Mouse (Mus musculus) stomach, postnatal 0 days (tissue): Measurements from ENCODE around the gene Ehd2. TPM values are rescaled to one million over a fixed set of nuclear protein-coding genes. Genes with fewer than 3 reads are reported as not detected.
A peak's percentile ranks its signal among the peaks of the same experiment; 100 is the strongest.

ENCODE experiments used
- ATAC-seq: fragments of 200-750 bp; cut with Nextera tagmentation; 2 replicates; pipeline ENCODE4 v1.8.0; 2017; ENCODE audit not compliant: low FRiP score, low TSS enrichment
- DNase-seq: peaks from one replicate; pipeline ENCODE4 v3.0.0-alpha.2; 2016; ENCODE audit warnings: low spot score
- H3K27ac ChIP-seq: fragments of 300-500 bp; sonication (generic); replicated peaks from 2 replicates; pipeline ENCODE4 v1.5.1; 2014; ENCODE audit warnings: mild to moderate bottlenecking, control low read depth
- H3K27me3 ChIP-seq: fragments of 300-500 bp; sonication (generic); 2 replicates; pipeline ENCODE4 v1.6.1; 2014; ENCODE audit warnings: low read length; ENCODE audit not compliant: control insufficient read depth, insufficient read depth
- H3K36me3 ChIP-seq: fragments of 300-500 bp; sonication (generic); 2 replicates; pipeline ENCODE4 v1.6.1; 2014; ENCODE audit warnings: low read length, mixed read lengths; ENCODE audit not compliant: control insufficient read depth, insufficient read depth
- H3K4me1 ChIP-seq: fragments of 300-500 bp; sonication (generic); replicated peaks from 2 replicates; pipeline ENCODE4 v1.6.1; 2014; ENCODE audit warnings: antibody characterized with exemption; ENCODE audit not compliant: control insufficient read depth, insufficient read depth
- H3K4me2 ChIP-seq: fragments of 300-500 bp; sonication (generic); replicated peaks from 2 replicates; pipeline ENCODE4 v1.6.1; 2014; ENCODE audit warnings: low read depth, mild to moderate bottlenecking, control low read depth, moderate library complexity
- H3K4me3 ChIP-seq: fragments of 300-500 bp; sonication (generic); 2 replicates; pipeline ENCODE4 v1.5.1; 2014; ENCODE audit warnings: low read depth, low read length, control low read depth
- H3K9ac ChIP-seq: fragments of 300-500 bp; sonication (generic); 2 replicates; pipeline ENCODE4 v1.6.1; 2014; ENCODE audit warnings: mild to moderate bottlenecking, low read length, control low read depth, mixed read lengths
- H3K9me3 ChIP-seq: fragments of 300-500 bp; sonication (generic); 2 replicates; pipeline ENCODE4 v1.6.1; 2016; ENCODE audit warnings: low read length; ENCODE audit not compliant: control insufficient read depth
- CTCF ChIP-seq: IDR thresholded peaks from 2 replicates; pipeline ENCODE4 v1.5.1; 2016; ENCODE audit warnings: antibody characterized with exemption, low read depth, mild to moderate bottlenecking, moderate library complexity
- EP300 ChIP-seq: optimal IDR thresholded peaks from 2 replicates; pipeline ENCODE3; 2016; ENCODE audit warnings: antibody characterized with exemption
- WGBS: fragments of 180-500 bp; shearing (Covaris S2); extraction: QIAGEN DNeasy Blood & Tissue Kit; methylation state at CpG from one replicate; pipeline ENCODE4 v1.1.7; 2014; 5-methylcytosine and 5-hydroxymethylcytosine counted together
- polyA plus RNA-seq: library from polyadenylated mRNA; unstranded; fragments of >200 nt; fragmentation: Nextera tagmentation; extraction: Ambion mirVana; gene quantifications from 2 replicates; pipeline ENCODE4 v1.2.1, GENCODE M21; 2015

Gene Ehd2
- polyA plus RNA-seq, 1 experiment from 2014 or later, result 37.7 TPM

DNA sequence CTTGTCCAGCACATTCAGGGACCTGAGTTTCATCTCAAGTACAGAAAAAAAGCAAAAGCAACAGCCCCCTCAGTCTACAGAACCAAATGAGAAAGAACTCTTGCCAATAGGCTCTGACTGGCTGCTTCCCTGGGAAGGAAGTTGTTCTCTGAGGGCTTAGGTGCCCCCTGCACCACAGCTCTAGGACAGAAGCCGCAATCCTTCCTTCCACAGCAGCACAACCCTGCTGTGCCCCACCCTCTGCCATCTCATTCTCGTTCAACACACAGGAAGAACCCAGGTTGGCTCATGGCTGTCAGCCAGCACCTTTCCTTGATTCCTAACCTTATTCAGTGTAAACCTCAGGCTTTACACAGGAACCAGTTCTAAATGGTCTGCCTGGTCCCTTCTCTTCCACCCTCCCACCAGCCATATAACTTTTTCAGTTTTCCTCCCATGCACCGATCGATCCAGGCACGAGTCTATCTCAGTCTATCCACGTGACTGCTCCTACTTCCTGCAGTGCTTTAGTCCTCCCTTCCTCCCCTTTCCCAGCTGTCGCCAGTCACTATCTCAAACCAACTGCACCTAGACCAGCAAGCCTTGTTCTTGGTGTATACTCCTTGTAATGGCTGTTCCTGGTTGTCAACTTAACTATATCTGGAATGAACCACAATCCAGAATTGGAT, 44.2 kb upstream of the Ehd2 start:
- Histone ChIP-seq H3K4me2 (no peak overlapping the region; the same call in 1 of the 2 replicates), H3K9me3 (no peaks in the 10 kb centered on the region), H3K4me1 (no peaks in the 10 kb centered on the region), H3K27ac (peak overlapping the region; percentile 56), H3K4me3 (no peak overlapping the region), H3K27me3 (no peaks in the 10 kb centered on the region), H3K36me3 (no peaks in the 10 kb centered on the region; the same call in 1 of the 2 replicates), H3K9ac (no peak overlapping the region)
- ATAC-seq, result peak; percentile 73
- peak; percentile 42 for DNase-seq
- no peak for TF ChIP-seq EP300
- TF ChIP-seq CTCF, result no peak
- 64% methylated on average over 7 of the region's 7 CpGs for WGBS

DNA sequence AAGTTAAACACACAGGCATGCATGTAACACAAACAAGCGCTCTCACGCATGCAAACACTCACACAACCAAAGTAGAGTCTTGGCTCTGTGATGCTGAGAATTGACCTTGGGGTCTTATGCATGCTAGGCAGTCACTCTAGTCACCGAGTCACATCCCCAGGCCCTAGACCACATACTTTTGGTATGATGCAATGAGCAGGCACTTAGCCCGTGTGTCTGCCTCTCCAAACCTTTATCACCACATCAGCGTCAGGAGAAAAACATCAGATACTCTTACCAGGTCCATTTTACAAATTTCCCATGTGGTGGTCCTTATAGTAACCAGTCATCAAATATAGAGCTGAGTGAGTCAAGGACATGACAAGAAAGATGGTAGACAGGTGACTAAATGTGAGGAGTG, 43.3 kb upstream of the Ehd2 start:
- ATAC-seq, result no peak
- Histone ChIP-seq H3K36me3 (no peaks in the 10 kb centered on the region; the same call in 1 of the 2 replicates), H3K9me3 (no peaks in the 10 kb centered on the region), H3K27me3 (no peaks in the 10 kb centered on the region), H3K27ac (0 out of 2 replicates have a peak overlapping the region, but pooled peaks have one; percentile 56), H3K4me3 (no peak overlapping the region), H3K4me2 (no peak overlapping the region), H3K9ac (no peak overlapping the region), H3K4me1 (no peaks in the 10 kb centered on the region)
- 68% methylated on average over 5 of the region's 5 CpGs for WGBS
- DNase-seq, result no peak
- no peak for TF ChIP-seq EP300
- TF ChIP-seq CTCF, result no peak

DNA sequence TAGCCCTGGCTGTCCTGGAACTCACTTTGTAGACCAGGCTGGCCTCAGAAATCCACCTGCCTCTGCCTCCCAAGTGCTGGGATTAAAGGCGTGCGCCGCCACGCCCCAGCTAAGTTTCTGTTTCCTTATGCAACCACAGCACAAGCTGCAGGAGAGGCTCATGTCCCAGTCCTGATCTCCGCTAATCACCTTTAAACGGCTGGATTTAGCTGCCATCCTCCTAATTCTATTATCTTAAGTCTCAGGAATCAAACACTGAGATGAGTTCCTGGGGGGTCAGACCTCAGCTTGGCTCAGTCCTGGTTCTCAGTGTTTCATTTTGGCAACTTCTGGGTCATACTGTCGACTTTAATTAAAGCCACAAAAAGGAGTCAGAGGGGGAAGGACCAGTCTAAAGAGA, 42.3 kb upstream of the Ehd2 start:
- WGBS, result 91% methylated on average over 7 of the region's 7 CpGs
- ATAC-seq (no peak), DNase-seq (no peak)
- H3K4me1 ChIP-seq, result no peaks in the 10 kb centered on the region
- no peak overlapping the region for H3K27ac ChIP-seq
- H3K36me3 ChIP-seq, result no peaks in the 10 kb centered on the region; the same call in 1 of the 2 replicates
- H3K4me2 ChIP-seq, result no peak overlapping the region
- no peaks in the 10 kb centered on the region for H3K27me3 ChIP-seq
- no peaks in the 10 kb centered on the region for H3K9me3 ChIP-seq
- TF ChIP-seq EP300 (no peak), CTCF (no peak)
- H3K9ac ChIP-seq, result no peak overlapping the region
- H3K4me3 ChIP-seq, result no peak overlapping the region

DNA sequence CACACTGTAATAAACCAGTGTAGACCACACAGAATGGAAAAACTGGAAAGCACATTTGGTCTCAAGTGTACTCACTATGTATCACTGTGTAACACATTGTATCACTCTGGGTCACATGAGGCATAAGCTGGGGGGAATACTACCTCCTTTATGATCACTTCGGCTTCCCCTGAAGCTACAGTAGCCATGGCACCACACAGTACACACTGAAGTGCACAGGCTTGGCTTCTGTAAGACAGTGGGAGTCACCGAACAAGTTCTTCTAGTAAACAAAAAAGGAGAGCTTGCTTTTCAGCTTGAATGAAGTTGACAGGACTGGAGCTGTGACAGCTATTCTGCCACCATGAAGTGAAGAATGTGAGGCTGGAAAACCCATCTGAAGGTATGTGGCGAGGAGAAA, 37.7 kb upstream of the Ehd2 start:
- H3K4me2 ChIP-seq, result no peak overlapping the region
- ATAC-seq, result peak; percentile 68
- 60% methylated on average over 3 of the region's 3 CpGs for WGBS
- H3K9ac ChIP-seq, result no peak overlapping the region
- no peaks in the 10 kb centered on the region for H3K9me3 ChIP-seq
- TF ChIP-seq EP300, result no peak
- no peak for TF ChIP-seq CTCF
- H3K36me3 ChIP-seq, result no peaks in the 10 kb centered on the region
- H3K4me1 ChIP-seq, result no peaks in the 10 kb centered on the region; the same call in none of the 2 replicates
- H3K27ac ChIP-seq, result no peak overlapping the region
- DNase-seq, result no peak
- no peaks in the 10 kb centered on the region for H3K27me3 ChIP-seq
- no peak overlapping the region for H3K4me3 ChIP-seq

DNA sequence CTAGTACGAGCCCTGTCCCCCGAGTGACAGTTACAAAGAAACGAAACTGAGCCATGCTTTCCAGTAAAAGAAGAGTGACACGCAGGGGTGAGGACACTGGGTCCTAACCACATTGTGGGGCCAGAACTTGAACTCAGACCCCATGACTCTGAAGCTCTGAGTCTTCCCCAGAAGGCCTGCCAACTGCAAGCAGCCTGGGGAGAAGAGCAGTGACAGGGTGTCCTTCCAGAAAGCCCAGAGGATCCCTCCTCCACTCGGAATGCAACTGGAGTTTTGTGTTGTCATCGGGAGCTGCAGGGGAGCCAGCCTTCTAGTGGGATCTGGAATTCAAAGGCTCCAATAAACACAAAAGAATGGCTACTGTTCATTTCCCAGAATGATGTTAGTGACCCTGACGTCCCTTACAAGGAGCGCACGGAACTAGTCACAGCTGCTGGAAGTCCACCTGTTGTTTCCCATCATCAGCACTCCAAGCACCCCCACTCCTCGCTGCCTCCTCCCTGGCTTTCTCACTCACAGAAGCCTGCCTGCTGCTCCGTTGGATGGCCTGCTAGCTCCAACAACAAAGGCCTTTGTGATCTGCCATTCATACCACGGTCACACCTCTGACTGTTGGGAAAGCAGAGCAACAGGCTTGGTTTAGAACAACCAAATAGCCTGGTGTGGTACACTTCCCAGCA, 37.0 kb upstream of the Ehd2 start:
- H3K27ac ChIP-seq, result 0 out of 2 replicates have a peak overlapping the region, but pooled peaks have one; percentile 35
- H3K9ac ChIP-seq, result no peak overlapping the region
- no peaks in the 10 kb centered on the region for H3K27me3 ChIP-seq
- no peaks in the 10 kb centered on the region for H3K9me3 ChIP-seq
- DNase-seq (no peak), ATAC-seq (no peak)
- H3K36me3 ChIP-seq, result no peaks in the 10 kb centered on the region
- 60% methylated on average over 12 of the region's 12 CpGs for WGBS
- no peaks in the 10 kb centered on the region; the same call in none of the 2 replicates for H3K4me1 ChIP-seq
- H3K4me2 ChIP-seq, result no peak overlapping the region
- no peak overlapping the region for H3K4me3 ChIP-seq
- no peak for TF ChIP-seq EP300
- TF ChIP-seq CTCF, result no peak

DNA sequence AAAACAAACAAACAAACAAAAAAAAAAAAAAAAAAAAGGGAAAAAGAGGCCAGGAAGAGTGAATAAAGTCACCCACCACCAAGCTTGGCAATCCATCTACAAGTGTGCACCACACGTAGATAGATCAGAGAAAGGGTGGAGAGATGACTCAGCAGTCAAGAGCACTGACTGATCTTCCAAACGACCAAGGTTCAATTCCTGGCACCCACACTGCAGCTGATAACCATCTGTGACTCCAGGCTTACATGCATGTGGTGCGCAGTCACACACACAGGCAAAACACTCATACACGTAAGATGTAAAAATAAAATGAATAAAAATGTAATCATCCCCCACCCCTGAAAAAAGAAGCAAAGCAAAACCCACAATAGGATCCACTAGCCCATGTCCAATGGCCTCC, 35.7 kb upstream of the Ehd2 start:
- H3K36me3 ChIP-seq, result no peaks in the 10 kb centered on the region
- no peak overlapping the region for H3K27ac ChIP-seq
- no peak for DNase-seq
- no peaks in the 10 kb centered on the region for H3K27me3 ChIP-seq
- TF ChIP-seq EP300 (no peak), CTCF (no peak)
- ATAC-seq, result no peak
- H3K9ac ChIP-seq, result no peak overlapping the region
- no peaks in the 10 kb centered on the region for H3K9me3 ChIP-seq
- no peak overlapping the region for H3K4me2 ChIP-seq
- H3K4me3 ChIP-seq, result no peak overlapping the region
- 63% methylated on average over 4 of the region's 4 CpGs for WGBS
- H3K4me1 ChIP-seq, result no peaks in the 10 kb centered on the region; the same call in none of the 2 replicates
